Mouse (Mus musculus): Measurements from ENCODE around the gene G3bp2. TPM values are rescaled to one million over a fixed set of nuclear protein-coding genes. Genes with fewer than 3 reads are reported as not detected.

G3bp2 gene
- total RNA-seq, 2 experiments from 2014 or later = 57.9 to 59.4 TPM

GRCm38 (mm10) chr5:92019960-92020359, 63.6 kb downstream of the G3bp2 start:
- DNase-seq = no peak

- no peak for DNase-seq
Measured at GRCm38 (mm10) chr5:92011756-92012155, 71.8 kb downstream of the G3bp2 start.

GRCm38 (mm10) chr5:92009827-92010226, 73.7 kb downstream of the G3bp2 start:
- no peak for DNase-seq

GRCm38 (mm10) chr5:92003011-92003410, 80.5 kb downstream of the G3bp2 start:
- DNase-seq = no peak

Other genes with a start within 250 kb of the G3bp2 start
- gene Rchy1, start 120.7 kb downstream of the G3bp2 start, total RNA-seq (2021) = 10 to 100 TPM; 36.0 to 37.6 TPM
- gene Odaph, start 96.2 kb downstream of the G3bp2 start, total RNA-seq (2021) = under 1 TPM in 1 of 2 experiments, not detected in 1; 0.33 TPM
- 1 to 10 TPM; 3.5 to 3.8 TPM for gene Cdkl2, start 39.8 kb downstream of the G3bp2 start, total RNA-seq (2021)
- 10 to 100 TPM; 63.0 to 68.2 TPM for gene Uso1, start 54.2 kb upstream of the G3bp2 start, total RNA-seq (2021)
- gene U90926, start 131.7 kb upstream of the G3bp2 start, total RNA-seq (2021) = not detected
- not detected for gene Ppef2, start 172.6 kb upstream of the G3bp2 start, total RNA-seq (2021)
- 10 to 100 TPM in 1 of 2 experiments, 1 to 10 TPM in 1; 8.9 to 11.7 TPM for gene Naaa, start 194.5 kb upstream of the G3bp2 start, total RNA-seq (2021)
- gene Sdad1, start 226.8 kb upstream of the G3bp2 start, total RNA-seq (2021) = 10 to 100 TPM; 20.3 to 20.8 TPM
- 1 to 10 TPM; 3.7 to 5.3 TPM for gene Cxcl9, start 244.4 kb upstream of the G3bp2 start, total RNA-seq (2021)
- 100 to 1,000 TPM; 327 to 371 TPM for gene Art3, start 248.1 kb upstream of the G3bp2 start, total RNA-seq (2021)